Mouse (Mus musculus): ENCODE measurements around the gene Avil. TPM values are rescaled to one million over a fixed set of nuclear protein-coding genes. Genes with fewer than 3 reads are reported as not detected.

Gene Avil
- polyA plus RNA-seq, 1 experiment from 2014 or later, result 0.08 TPM

MicroRNA genes within 50 kb of the gene (microRNA counts, 519-probe panel; counts per million panel counts)
- microRNA mmu-miR-26a (3,473 counts per million, percentile 18 among the panel's probes with 10 or more counts), microRNA mmu-miR-546 (31.2 counts per million)

Small RNAs within 50 kb of the gene (microRNA-seq; reads per million reads assigned to microRNA genes)
- 57.2 reads per million, percentile 28 among the genes with 10 or more reads in this experiment for gene Mir26a-2 (ENCODE audit: insufficient number of aligned reads)
- not detected for gene Mir546 (ENCODE audit: insufficient number of aligned reads)

Other genes with a start within 250 kb of the Avil start
- gene Atp23, start 99.4 kb upstream of the Avil start, polyA plus RNA-seq (2014; fragmentation: Nextera tagmentation; extraction: Ambion mirVana), result 15.5 and 23.2 TPM in 2 replicates
- 58.8 and 63.2 TPM in 2 replicates for gene Ctdsp2, start 22.0 kb upstream of the Avil start, polyA plus RNA-seq (2014; fragmentation: Nextera tagmentation; extraction: Ambion mirVana)
- 91.2 and 93.8 TPM in 2 replicates for gene Tsfm, start 30.1 kb downstream of the Avil start, polyA plus RNA-seq (2014; fragmentation: Nextera tagmentation; extraction: Ambion mirVana)
- 42.5 and 44.0 TPM in 2 replicates for gene Mettl1, start 40.7 kb downstream of the Avil start, polyA plus RNA-seq (2014; fragmentation: Nextera tagmentation; extraction: Ambion mirVana)
- gene Eef1akmt3, start 40.8 kb downstream of the Avil start, polyA plus RNA-seq (2014; fragmentation: Nextera tagmentation; extraction: Ambion mirVana), result 0.11 TPM in 1 of 2 replicates, not detected in the other
- gene Cyp27b1, start 47.5 kb downstream of the Avil start, polyA plus RNA-seq (2014; fragmentation: Nextera tagmentation; extraction: Ambion mirVana), result 0.23 TPM in 1 of 2 replicates, not detected in the other
- 2.7 and 3.7 TPM in 2 replicates for gene March9, start 59.5 kb downstream of the Avil start, polyA plus RNA-seq (2014; fragmentation: Nextera tagmentation; extraction: Ambion mirVana)
- gene Cdk4, start 62.8 kb downstream of the Avil start, polyA plus RNA-seq (2014; fragmentation: Nextera tagmentation; extraction: Ambion mirVana), result 2,945 and 3,022 TPM in 2 replicates
- 144 and 159 TPM in 2 replicates for gene Tspan31, start 69.6 kb downstream of the Avil start, polyA plus RNA-seq (2014; fragmentation: Nextera tagmentation; extraction: Ambion mirVana)
- 0.47 and 0.64 TPM in 2 replicates for gene Agap2, start 74.6 kb downstream of the Avil start, polyA plus RNA-seq (2014; fragmentation: Nextera tagmentation; extraction: Ambion mirVana)
- 51.1 and 57.9 TPM in 2 replicates for gene Os9, start 120.4 kb downstream of the Avil start, polyA plus RNA-seq (2014; fragmentation: Nextera tagmentation; extraction: Ambion mirVana)
- gene B4galnt1, start 164.5 kb downstream of the Avil start, polyA plus RNA-seq (2014; fragmentation: Nextera tagmentation; extraction: Ambion mirVana), result 7.8 and 8.4 TPM in 2 replicates
- 0.93 and 1.1 TPM in 2 replicates for gene Slc26a10, start 179.9 kb downstream of the Avil start, polyA plus RNA-seq (2014; fragmentation: Nextera tagmentation; extraction: Ambion mirVana)
- 31.6 and 33.5 TPM in 2 replicates for gene Arhgef25, start 189.4 kb downstream of the Avil start, polyA plus RNA-seq (2014; fragmentation: Nextera tagmentation; extraction: Ambion mirVana)
- 157 and 170 TPM in 2 replicates for gene Dtx3, start 195.0 kb downstream of the Avil start, polyA plus RNA-seq (2014; fragmentation: Nextera tagmentation; extraction: Ambion mirVana)
- gene Pip4k2c, start 210.9 kb downstream of the Avil start, polyA plus RNA-seq (2014; fragmentation: Nextera tagmentation; extraction: Ambion mirVana), result 16.4 and 17.2 TPM in 2 replicates

All from forebrain, embryonic 11.5 days (tissue).